Mouse (Mus musculus): ENCODE data around the gene St8sia6. TPM values are rescaled to one million over a fixed set of nuclear protein-coding genes. Genes with fewer than 3 reads are reported as not detected.

Gene St8sia6
- 0.60 and 0.65 TPM in 2 replicates for polyA plus RNA-seq (2015; fragmentation: Nextera tagmentation; extraction: Ambion mirVana)

GRCm38 (mm10) chr2:13793969-13794363 lies at the start of gene St8sia6:
TSS of gene St8sia6 (minus strand) at chr2:13794064.
- Histone ChIP-seq H3K27ac (ENCODE audit: low read depth, low read length) (no peak within 1 kb of the TSS), H3K4me1 (replicated peaks; ENCODE audit: control insufficient read depth, insufficient read depth, low read length) (0 out of 2 replicates have a peak, but pooled peaks cover 4% of the 10 kb centered on the region), H3K4me2 (replicated peaks; ENCODE audit: low read depth) (peak within 1 kb of the TSS; percentile 86), H3K27me3 (replicated peaks; ENCODE audit: control insufficient read depth, insufficient read depth, low read length) (peaks cover 25% of the 10 kb centered on the region), H3K4me3 (ENCODE audit: low read depth, low read length) (peak within 1 kb of the TSS; percentile 51), H3K9ac (ENCODE audit: low read depth, low read length) (0 out of 2 replicates have a peak within 1 kb of the TSS, but pooled peaks have one; percentile 8), H3K9me3 (ENCODE audit: control insufficient read depth) (no peaks in the 10 kb centered on the region), H3K36me3 (ENCODE audit: control insufficient read depth, insufficient read depth) (no peaks in the 10 kb centered on the region)
- no peak for ATAC-seq
- WGBS: 58% methylated on average over 8 of the region's 8 CpGs
- no peak for TF ChIP-seq CTCF (IDR thresholded peaks at IDR 0.05; ENCODE audit: low read depth)

GRCm38 (mm10) chr2:13836310-13836709 lies 42.4 kb upstream of the St8sia6 start:
- 73% methylated on average over 3 of the region's 3 CpGs for WGBS
- no peak for ATAC-seq
- Histone ChIP-seq H3K4me2 (replicated peaks; ENCODE audit: low read depth) (no peak overlapping the region), H3K4me3 (ENCODE audit: low read depth, low read length) (no peak overlapping the region), H3K9me3 (ENCODE audit: control insufficient read depth) (no peaks in the 10 kb centered on the region), H3K4me1 (replicated peaks; ENCODE audit: control insufficient read depth, insufficient read depth, low read length) (no peaks in the 10 kb centered on the region), H3K27me3 (replicated peaks; ENCODE audit: control insufficient read depth, insufficient read depth, low read length) (no peaks in the 10 kb centered on the region), H3K27ac (ENCODE audit: low read depth, low read length) (no peak overlapping the region), H3K9ac (ENCODE audit: low read depth, low read length) (no peak overlapping the region), H3K36me3 (ENCODE audit: control insufficient read depth, insufficient read depth) (no peaks in the 10 kb centered on the region)
- no peak for TF ChIP-seq CTCF (IDR thresholded peaks at IDR 0.05; ENCODE audit: low read depth)

- ATAC-seq: no peak
- Histone ChIP-seq H3K36me3 (ENCODE audit: control insufficient read depth, insufficient read depth) (no peaks in the 10 kb centered on the region), H3K4me2 (replicated peaks; ENCODE audit: low read depth) (no peak overlapping the region), H3K9me3 (ENCODE audit: control insufficient read depth) (no peaks in the 10 kb centered on the region), H3K4me3 (ENCODE audit: low read depth, low read length) (no peak overlapping the region), H3K27ac (ENCODE audit: low read depth, low read length) (no peak overlapping the region), H3K27me3 (replicated peaks; ENCODE audit: control insufficient read depth, insufficient read depth, low read length) (no peaks in the 10 kb centered on the region), H3K9ac (ENCODE audit: low read depth, low read length) (no peak overlapping the region), H3K4me1 (replicated peaks; ENCODE audit: control insufficient read depth, insufficient read depth, low read length) (no peaks in the 10 kb centered on the region)
- no peak for TF ChIP-seq CTCF (IDR thresholded peaks at IDR 0.05; ENCODE audit: low read depth)
- WGBS: 53% methylated on average over 1 of the region's 1 CpGs
Measured at GRCm38 (mm10) chr2:13834989-13835388, 41.1 kb upstream of the St8sia6 start.

- H3K4me1 ChIP-seq (replicated peaks; ENCODE audit: control insufficient read depth, insufficient read depth, low read length): no peaks in the 10 kb centered on the region
- no peak for TF ChIP-seq CTCF (IDR thresholded peaks at IDR 0.05; ENCODE audit: low read depth)
- WGBS: 75% methylated on average over 2 of the region's 2 CpGs
- no peaks in the 10 kb centered on the region for H3K9me3 ChIP-seq (ENCODE audit: control insufficient read depth)
- no peak for ATAC-seq
- H3K36me3 ChIP-seq (ENCODE audit: control insufficient read depth, insufficient read depth): no peaks in the 10 kb centered on the region
- no peak overlapping the region for H3K4me3 ChIP-seq (ENCODE audit: low read depth, low read length)
- no peak overlapping the region for H3K27ac ChIP-seq (ENCODE audit: low read depth, low read length)
- no peak overlapping the region for H3K4me2 ChIP-seq (replicated peaks; ENCODE audit: low read depth)
- no peaks in the 10 kb centered on the region for H3K27me3 ChIP-seq (replicated peaks; ENCODE audit: control insufficient read depth, insufficient read depth, low read length)
- H3K9ac ChIP-seq (ENCODE audit: low read depth, low read length): no peak overlapping the region
Measured at GRCm38 (mm10) chr2:13816645-13817044, 22.8 kb upstream of the St8sia6 start.

GRCm38 (mm10) chr2:13808593-13808992 lies 14.7 kb upstream of the St8sia6 start:
- no peak overlapping the region for H3K9ac ChIP-seq (ENCODE audit: low read depth, low read length)
- no peaks in the 10 kb centered on the region for H3K27me3 ChIP-seq (replicated peaks; ENCODE audit: control insufficient read depth, insufficient read depth, low read length)
- H3K36me3 ChIP-seq (ENCODE audit: control insufficient read depth, insufficient read depth): no peaks in the 10 kb centered on the region
- TF ChIP-seq CTCF (IDR thresholded peaks at IDR 0.05; ENCODE audit: low read depth): no peak
- H3K4me3 ChIP-seq (ENCODE audit: low read depth, low read length): no peak overlapping the region
- no peaks in the 10 kb centered on the region for H3K4me1 ChIP-seq (replicated peaks; ENCODE audit: control insufficient read depth, insufficient read depth, low read length)
- no peak for ATAC-seq
- WGBS: 20% methylated on average over 5 of the region's 5 CpGs
- no peak overlapping the region for H3K4me2 ChIP-seq (replicated peaks; ENCODE audit: low read depth)
- no peak overlapping the region for H3K27ac ChIP-seq (ENCODE audit: low read depth, low read length)
- no peaks in the 10 kb centered on the region for H3K9me3 ChIP-seq (ENCODE audit: control insufficient read depth)

- Histone ChIP-seq H3K9me3 (ENCODE audit: control insufficient read depth) (no peaks in the 10 kb centered on the region), H3K9ac (ENCODE audit: low read depth, low read length) (no peak overlapping the region), H3K27me3 (replicated peaks; ENCODE audit: control insufficient read depth, insufficient read depth, low read length) (no peaks in the 10 kb centered on the region), H3K27ac (ENCODE audit: low read depth, low read length) (no peak overlapping the region), H3K4me2 (replicated peaks; ENCODE audit: low read depth) (no peak overlapping the region), H3K36me3 (ENCODE audit: control insufficient read depth, insufficient read depth) (no peaks in the 10 kb centered on the region), H3K4me3 (ENCODE audit: low read depth, low read length) (no peak overlapping the region), H3K4me1 (replicated peaks; ENCODE audit: control insufficient read depth, insufficient read depth, low read length) (no peaks in the 10 kb centered on the region)
- no peak for ATAC-seq
- 57% methylated on average over 4 of the region's 4 CpGs for WGBS
- no peak for TF ChIP-seq CTCF (IDR thresholded peaks at IDR 0.05; ENCODE audit: low read depth)
Measured at GRCm38 (mm10) chr2:13808008-13808407, 14.1 kb upstream of the St8sia6 start.

- Histone ChIP-seq H3K9ac (ENCODE audit: low read depth, low read length) (no peak overlapping the region), H3K4me1 (replicated peaks; ENCODE audit: control insufficient read depth, insufficient read depth, low read length) (no peaks in the 10 kb centered on the region), H3K27ac (ENCODE audit: low read depth, low read length) (no peak overlapping the region), H3K27me3 (replicated peaks; ENCODE audit: control insufficient read depth, insufficient read depth, low read length) (no peaks in the 10 kb centered on the region), H3K4me2 (replicated peaks; ENCODE audit: low read depth) (no peak overlapping the region), H3K4me3 (ENCODE audit: low read depth, low read length) (no peak overlapping the region), H3K9me3 (ENCODE audit: control insufficient read depth) (no peaks in the 10 kb centered on the region), H3K36me3 (ENCODE audit: control insufficient read depth, insufficient read depth) (no peaks in the 10 kb centered on the region)
- 87% methylated on average over 3 of the region's 3 CpGs for WGBS
- no peak for ATAC-seq
- TF ChIP-seq CTCF (IDR thresholded peaks at IDR 0.05; ENCODE audit: low read depth): no peak
Measured at GRCm38 (mm10) chr2:13806120-13806519, 12.3 kb upstream of the St8sia6 start.
